Mouse (Mus musculus): ENCODE data around the gene Cdk14. TPM values are rescaled to one million over a fixed set of nuclear protein-coding genes. Genes with fewer than 3 reads are reported as not detected.

Cdk14 gene
- polyA plus RNA-seq, 1 experiment = 3.1 TPM

- no peaks in the 10 kb centered on the region for H3K36me3 ChIP-seq (ENCODE audit: control insufficient read depth, insufficient read depth, low read length)
- no peak for TF ChIP-seq CTCF (IDR thresholded peaks at IDR 0.05; ENCODE audit: control insufficient read depth, insufficient read depth, insufficient replicate concordance, low read depth, low read length)
- no peak for TF ChIP-seq POLR2A (IDR thresholded peaks at IDR 0.05; ENCODE audit: control insufficient read depth, low read depth, low read length)
- H3K27me3 ChIP-seq (ENCODE audit: control insufficient read depth, insufficient read depth, low read length) = no peaks in the 10 kb centered on the region
- no peak overlapping the region for H3K4me3 ChIP-seq (ENCODE audit: control insufficient read depth, low read depth, low read length)
- no peaks in the 10 kb centered on the region for H3K4me1 ChIP-seq (ENCODE audit: control insufficient read depth, insufficient read depth, low read length)
- H3K27ac ChIP-seq (ENCODE audit: control insufficient read depth, insufficient read depth, low read depth, low read length) = no peak overlapping the region
Observed at GRCm38 (mm10) chr5:5115546-5115945, 304.6 kb downstream of the Cdk14 start.

GRCm38 (mm10) chr5:5109621-5110020 lies 310.5 kb downstream of the Cdk14 start:
- Histone ChIP-seq H3K27ac (ENCODE audit: control insufficient read depth, insufficient read depth, low read depth, low read length) (no peak overlapping the region), H3K4me3 (ENCODE audit: control insufficient read depth, low read depth, low read length) (no peak overlapping the region), H3K27me3 (ENCODE audit: control insufficient read depth, insufficient read depth, low read length) (no peaks in the 10 kb centered on the region), H3K4me1 (ENCODE audit: control insufficient read depth, insufficient read depth, low read length) (no peaks in the 10 kb centered on the region), H3K36me3 (ENCODE audit: control insufficient read depth, insufficient read depth, low read length) (no peaks in the 10 kb centered on the region)
- TF ChIP-seq POLR2A (IDR thresholded peaks at IDR 0.05; ENCODE audit: control insufficient read depth, low read depth, low read length) (no peak), CTCF (IDR thresholded peaks at IDR 0.05; ENCODE audit: control insufficient read depth, insufficient read depth, insufficient replicate concordance, low read depth, low read length) (no peak)

DNA sequence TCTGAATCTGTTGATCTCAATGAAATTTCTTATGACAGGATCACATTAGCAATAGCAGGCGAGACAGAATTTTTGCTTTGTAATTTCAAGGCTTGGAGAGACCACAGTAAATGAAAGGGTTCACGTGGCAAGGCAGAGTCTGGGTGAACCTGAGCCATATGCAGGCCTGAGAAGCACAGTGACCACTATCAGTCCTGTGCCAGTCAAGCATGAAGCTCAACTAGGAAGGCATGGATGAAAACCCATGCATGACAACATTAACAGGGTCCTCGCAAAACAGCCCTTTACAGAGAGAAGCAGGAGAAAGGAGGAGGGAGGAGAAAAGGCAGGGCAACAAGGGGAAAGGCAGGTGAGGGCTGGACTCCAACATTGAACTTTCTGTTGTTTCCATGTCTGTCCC lies 311.1 kb downstream of the Cdk14 start:
- Histone ChIP-seq H3K4me1 (ENCODE audit: control insufficient read depth, insufficient read depth, low read length) (no peaks in the 10 kb centered on the region), H3K36me3 (ENCODE audit: control insufficient read depth, insufficient read depth, low read length) (no peaks in the 10 kb centered on the region), H3K27me3 (ENCODE audit: control insufficient read depth, insufficient read depth, low read length) (no peaks in the 10 kb centered on the region), H3K4me3 (ENCODE audit: control insufficient read depth, low read depth, low read length) (no peak overlapping the region), H3K27ac (ENCODE audit: control insufficient read depth, insufficient read depth, low read depth, low read length) (no peak overlapping the region)
- no peak for TF ChIP-seq CTCF (IDR thresholded peaks at IDR 0.05; ENCODE audit: control insufficient read depth, insufficient read depth, insufficient replicate concordance, low read depth, low read length)
- no peak for TF ChIP-seq POLR2A (IDR thresholded peaks at IDR 0.05; ENCODE audit: control insufficient read depth, low read depth, low read length)

DNA sequence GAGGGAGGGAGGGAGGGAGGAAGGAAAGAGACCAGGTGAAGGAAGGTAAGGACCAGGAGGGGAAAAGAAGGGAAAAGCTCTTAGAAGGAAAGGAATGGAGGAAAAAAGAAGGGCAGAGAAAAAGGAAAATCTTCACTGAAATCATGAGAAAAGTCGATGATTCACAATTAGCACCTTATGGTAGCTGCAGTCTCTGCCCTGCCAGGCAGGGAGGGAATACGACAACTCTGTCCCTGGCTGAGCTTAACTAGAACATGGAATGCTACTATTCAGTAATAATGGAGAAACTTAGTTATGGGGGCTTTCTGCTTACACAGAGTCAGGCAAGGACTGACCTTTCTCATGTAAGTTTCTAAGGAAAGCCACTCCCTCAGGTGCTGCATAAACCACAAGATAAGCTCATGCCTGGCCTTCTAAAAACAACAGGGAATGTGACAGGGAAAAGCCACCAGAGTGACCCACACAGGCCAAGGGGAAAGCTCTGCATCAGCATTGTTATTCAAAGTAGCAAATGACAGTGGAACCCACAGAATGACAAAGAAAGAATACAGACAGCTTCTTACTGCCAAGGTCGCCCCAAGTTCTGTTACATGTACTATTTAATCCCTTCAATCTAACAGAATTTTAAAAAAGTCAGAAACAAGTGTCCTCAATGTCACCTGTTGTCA lies 323.7 kb downstream of the Cdk14 start:
- TF ChIP-seq CTCF (IDR thresholded peaks at IDR 0.05; ENCODE audit: control insufficient read depth, insufficient read depth, insufficient replicate concordance, low read depth, low read length) = no peak
- no peak for TF ChIP-seq POLR2A (IDR thresholded peaks at IDR 0.05; ENCODE audit: control insufficient read depth, low read depth, low read length)
- no peaks in the 10 kb centered on the region for H3K4me1 ChIP-seq (ENCODE audit: control insufficient read depth, insufficient read depth, low read length)
- H3K4me3 ChIP-seq (ENCODE audit: control insufficient read depth, low read depth, low read length) = no peak overlapping the region
- H3K27me3 ChIP-seq (ENCODE audit: control insufficient read depth, insufficient read depth, low read length) = no peaks in the 10 kb centered on the region
- H3K36me3 ChIP-seq (ENCODE audit: control insufficient read depth, insufficient read depth, low read length) = no peaks in the 10 kb centered on the region
- H3K27ac ChIP-seq (ENCODE audit: control insufficient read depth, insufficient read depth, low read depth, low read length) = no peak overlapping the region

DNA sequence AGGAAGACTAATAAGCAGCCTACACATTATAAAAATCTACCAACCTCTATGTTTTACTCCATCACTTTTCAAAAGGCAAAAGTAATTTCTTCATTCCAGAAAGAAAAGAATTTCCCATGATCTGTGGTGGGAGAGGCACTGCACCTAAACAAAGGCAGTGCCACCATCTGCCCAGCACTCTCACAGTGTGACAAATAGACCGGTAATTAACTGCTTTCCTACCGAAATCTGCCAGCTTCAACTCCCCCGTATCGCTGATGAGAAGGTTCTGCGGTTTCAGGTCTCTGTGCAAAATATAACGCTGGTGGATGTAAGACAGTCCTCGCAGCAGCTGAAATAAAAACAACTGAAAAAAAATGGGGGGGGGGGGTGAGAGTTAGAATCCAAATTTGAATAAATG lies 327.4 kb downstream of the Cdk14 start:
- TF ChIP-seq CTCF (IDR thresholded peaks at IDR 0.05; ENCODE audit: control insufficient read depth, insufficient read depth, insufficient replicate concordance, low read depth, low read length) (no peak), POLR2A (IDR thresholded peaks at IDR 0.05; ENCODE audit: control insufficient read depth, low read depth, low read length) (no peak)
- Histone ChIP-seq H3K4me1 (ENCODE audit: control insufficient read depth, insufficient read depth, low read length) (no peaks in the 10 kb centered on the region), H3K27ac (ENCODE audit: control insufficient read depth, insufficient read depth, low read depth, low read length) (no peak overlapping the region), H3K36me3 (ENCODE audit: control insufficient read depth, insufficient read depth, low read length) (no peaks in the 10 kb centered on the region), H3K27me3 (ENCODE audit: control insufficient read depth, insufficient read depth, low read length) (no peaks in the 10 kb centered on the region), H3K4me3 (ENCODE audit: control insufficient read depth, low read depth, low read length) (no peak overlapping the region)

- Histone ChIP-seq H3K4me1 (ENCODE audit: control insufficient read depth, insufficient read depth, low read length) (no peaks in the 10 kb centered on the region), H3K36me3 (ENCODE audit: control insufficient read depth, insufficient read depth, low read length) (no peaks in the 10 kb centered on the region), H3K27me3 (ENCODE audit: control insufficient read depth, insufficient read depth, low read length) (no peaks in the 10 kb centered on the region), H3K27ac (ENCODE audit: control insufficient read depth, insufficient read depth, low read depth, low read length) (no peak overlapping the region), H3K4me3 (ENCODE audit: control insufficient read depth, low read depth, low read length) (no peak overlapping the region)
- TF ChIP-seq CTCF (IDR thresholded peaks at IDR 0.05; ENCODE audit: control insufficient read depth, insufficient read depth, insufficient replicate concordance, low read depth, low read length) = no peak
- TF ChIP-seq POLR2A (IDR thresholded peaks at IDR 0.05; ENCODE audit: control insufficient read depth, low read depth, low read length) = no peak
Observed at GRCm38 (mm10) chr5:5071526-5071925, 348.6 kb downstream of the Cdk14 start.

GRCm38 (mm10) chr5:5064686-5065085 lies 355.4 kb downstream of the Cdk14 start:
- Histone ChIP-seq H3K27me3 (ENCODE audit: control insufficient read depth, insufficient read depth, low read length) (no peaks in the 10 kb centered on the region), H3K27ac (ENCODE audit: control insufficient read depth, insufficient read depth, low read depth, low read length) (no peak overlapping the region), H3K36me3 (ENCODE audit: control insufficient read depth, insufficient read depth, low read length) (no peaks in the 10 kb centered on the region), H3K4me3 (ENCODE audit: control insufficient read depth, low read depth, low read length) (no peak overlapping the region), H3K4me1 (ENCODE audit: control insufficient read depth, insufficient read depth, low read length) (no peaks in the 10 kb centered on the region)
- TF ChIP-seq CTCF (IDR thresholded peaks at IDR 0.05; ENCODE audit: control insufficient read depth, insufficient read depth, insufficient replicate concordance, low read depth, low read length) = no peak

Measured in testis, adult 2 months (tissue).